Mouse (Mus musculus): ENCODE measurements around the gene Zfp110.
A peak's percentile ranks its signal among the peaks of the same experiment; 100 is the strongest.
"Not testable (repeated sequence)": the region's sequence is repeated elsewhere in the genome, so short reads cannot be mapped to it uniquely, and the experiment has no call there.

The Zfp110 gene

GRCm38 (mm10) chr7:12834162-12835120 lies at the start of gene Zfp110:
TSS of gene Zfp110 (plus strand) at chr7:12834761.
- DNase-seq = peak; percentile 94

- DNase-seq = no peak
These were observed 47.2 kb upstream of the Zfp110 start for GRCm38 (mm10) chr7:12787333-12787732.

- no peak for DNase-seq
These were observed 46.5 kb upstream of the Zfp110 start for GRCm38 (mm10) chr7:12788025-12788424.

- peak; percentile 9 to 20 for DNase-seq
These were observed 41.9 kb upstream of the Zfp110 start for GRCm38 (mm10) chr7:12792624-12793023.

GRCm38 (mm10) chr7:12797971-12798370 lies 36.6 kb upstream of the Zfp110 start:
- no peak for DNase-seq

- DNase-seq = no peak
These were observed 35.0 kb upstream of the Zfp110 start for GRCm38 (mm10) chr7:12799554-12799953.

GRCm38 (mm10) chr7:12802866-12803726 lies 31.5 kb upstream of the Zfp110 start, which contains the start of gene Zscan18:
TSS of gene Zscan18 (minus strand) at chr7:12803635.
- peak; percentile 36 to 47 for DNase-seq

GRCm38 (mm10) chr7:12803727-12804071 lies 30.9 kb upstream of the Zfp110 start:
- DNase-seq = no peak

- DNase-seq = peak in 1 of 2 experiments; percentile 24
These were observed 19.0 kb upstream of the Zfp110 start for GRCm38 (mm10) chr7:12815566-12815965.

GRCm38 (mm10) chr7:12818521-12819295 lies 15.9 kb upstream of the Zfp110 start, which contains the start of gene Zfp329:
TSS of gene Zfp329 (minus strand) at chr7:12818858.
- peak; percentile 89 to 91 for DNase-seq

GRCm38 (mm10) chr7:12835193-12835671 lies 671 bp downstream of the Zfp110 start:
- no peak for DNase-seq

GRCm38 (mm10) chr7:12835779-12836178 lies 1.2 kb downstream of the Zfp110 start:
- no peak for DNase-seq

GRCm38 (mm10) chr7:12874301-12874700 lies 39.7 kb downstream of the Zfp110 start:
- peak; percentile 31 to 51 for DNase-seq

- DNase-seq = no peak
These were observed 45.5 kb downstream of the Zfp110 start for GRCm38 (mm10) chr7:12880036-12880435.

- DNase-seq = not testable (repeated sequence)
These were observed 45.9 kb downstream of the Zfp110 start for GRCm38 (mm10) chr7:12880497-12880896.

- peak; percentile 88 to 90 for DNase-seq
These were observed 46.5 kb downstream of the Zfp110 start, which contains the start of gene Zfp128 for GRCm38 (mm10) chr7:12880911-12881660. TSS of gene Zfp128 (plus strand) at chr7:12881177.

- DNase-seq = no peak
These were observed 52.2 kb downstream of the Zfp110 start for GRCm38 (mm10) chr7:12886563-12887266.

GRCm38 (mm10) chr7:12887585-12887984 lies 53.0 kb downstream of the Zfp110 start:
- no peak for DNase-seq

GRCm38 (mm10) chr7:12890928-12891327 lies 56.4 kb downstream of the Zfp110 start:
- DNase-seq = no peak

- no peak for DNase-seq
These were observed 56.8 kb downstream of the Zfp110 start for GRCm38 (mm10) chr7:12891334-12891733.

Measured in B cell, adult 2 months (primary cell).